Mouse (Mus musculus) heart, postnatal 25 days (tissue): Measurements from ENCODE around the gene Hipk1. TPM values are rescaled to one million over a fixed set of nuclear protein-coding genes. Genes with fewer than 3 reads are reported as not detected.

Source experiments
- total RNA-seq, 2 experiments: library from RNA; stranded (reverse); gene quantifications; 2 replicates each; pipeline ENCODE4 v1.2.3; 2021

The Hipk1 gene
- total RNA-seq, 2 experiments from 2014 or later = 90.0 to 101 TPM

Other genes starting within 250 kb of the Hipk1 start
- not detected for gene Syt6, start 216.3 kb downstream of the Hipk1 start, total RNA-seq
- 1 to 10 TPM in 1 of 2 experiments, not detected in 1; 1.8 TPM for gene Atg4a-ps, start 145.5 kb downstream of the Hipk1 start, total RNA-seq
- 1 to 10 TPM; 5.4 to 5.7 TPM for gene Olfml3, start 53.6 kb downstream of the Hipk1 start, total RNA-seq
- not detected for gene Gm10964, start 52.2 kb downstream of the Hipk1 start, total RNA-seq
- gene Dclre1b, start 17.9 kb upstream of the Hipk1 start, total RNA-seq = 1 to 10 TPM; 7.3 to 8.6 TPM
- gene Ap4b1, start 18.0 kb upstream of the Hipk1 start, total RNA-seq = 10 to 100 TPM; 11.7 to 14.9 TPM
- gene Gm43064, start 18.0 kb upstream of the Hipk1 start, total RNA-seq = not detected
- not detected for gene Bcl2l15, start 41.0 kb upstream of the Hipk1 start, total RNA-seq
- 1 to 10 TPM in 1 of 2 experiments, under 1 TPM in 1; 0.61 to 1.1 TPM for gene Ptpn22, start 68.2 kb upstream of the Hipk1 start, total RNA-seq
- gene Rsbn1, start 122.6 kb upstream of the Hipk1 start, total RNA-seq = 1 to 10 TPM; 6.7 to 8.7 TPM
- 1 to 10 TPM; 6.9 to 9.8 TPM for gene Phtf1, start 176.5 kb upstream of the Hipk1 start, total RNA-seq